Comparison of ENCODE assay signal across 8 mouse cellular contexts in genomic region chr4:106939919-106940227, GRCm38 (mm10). TPM values are rescaled to one million over a fixed set of nuclear protein-coding genes. Genes with fewer than 3 reads are reported as not detected.
DNase-seq lines count a peak whose midpoint lies in the region; ATAC-seq lines count a peak whose summit lies in the region.

No protein-coding gene starts in this region.

- peak overlapping the region; percentile 44 for H3K9ac ChIP-seq in hindbrain, embryonic 12.5 days
- H3K9ac ChIP-seq in midbrain, embryonic 16.5 days (ENCODE audit: low read depth, low read length): no peak overlapping the region; the same call in 1 of the 2 replicates

- no peak overlapping the region for H3K4me3 ChIP-seq in hindbrain, embryonic 12.5 days
- no peak overlapping the region for H3K4me3 ChIP-seq in midbrain, embryonic 16.5 days (ENCODE audit: low read depth, low read length)

- H3K4me1 ChIP-seq in hindbrain, embryonic 12.5 days: peaks cover 98% of the 10 kb centered on the region
- H3K4me1 ChIP-seq in midbrain, embryonic 16.5 days (ENCODE audit: control insufficient read depth, insufficient read depth, low read length): peaks cover 84% of the 10 kb centered on the region

- H3K4me2 ChIP-seq in hindbrain, embryonic 12.5 days (replicated peaks): peak overlapping the region; percentile 33
- H3K4me2 ChIP-seq in midbrain, embryonic 16.5 days (ENCODE audit: low read length): no peak overlapping the region

- 45% methylated on average over 4 of the region's 4 CpGs for WGBS in hindbrain, embryonic 12.5 days
- 18% methylated on average over 4 of the region's 4 CpGs for WGBS in midbrain, embryonic 16.5 days

- no peaks in the 10 kb centered on the region for H3K27me3 ChIP-seq in hindbrain, embryonic 12.5 days
- H3K27me3 ChIP-seq in midbrain, embryonic 16.5 days (ENCODE audit: control insufficient read depth, insufficient read depth, low read depth, low read length): no peaks in the 10 kb centered on the region

- H3K36me3 ChIP-seq in hindbrain, embryonic 12.5 days: 0 out of 2 replicates have a peak, but pooled peaks cover 4% of the 10 kb centered on the region
- H3K36me3 ChIP-seq in midbrain, embryonic 16.5 days (ENCODE audit: control insufficient read depth, insufficient read depth, low read length): no peaks in the 10 kb centered on the region; the same call in 1 of the 2 replicates

- no peak for ATAC-seq in hindbrain, embryonic 12.5 days (ENCODE audit: low FRiP score)
- ATAC-seq in midbrain, embryonic 16.5 days: no peak
- ATAC-seq in CD4-positive, CD25-positive, alpha-beta regulatory T cell, adult 4 months: no peak

- peak overlapping the region; percentile 87 for H3K27ac ChIP-seq in hindbrain, embryonic 12.5 days
- H3K27ac ChIP-seq in midbrain, embryonic 16.5 days (ENCODE audit: low read length): peak overlapping the region; percentile 74

- no peaks in the 10 kb centered on the region for H3K9me3 ChIP-seq in hindbrain, embryonic 12.5 days (replicated peaks)
- H3K9me3 ChIP-seq in midbrain, embryonic 16.5 days (replicated peaks; ENCODE audit: control insufficient read depth, low read length, poor library complexity, severe bottlenecking): no peaks in the 10 kb centered on the region

- intact Hi-C loops in left cerebral cortex, postnatal 4 days (cut with DNase I): no loop called here
- intact Hi-C loops in left cerebral cortex, postnatal 36 days (cut with DNase I): no loop called here

- DNase-seq in cerebellum, adult 11-12 months: peak; percentile 57
- DNase-seq in cerebellum, adult 11 months: no peak
- peak; percentile 54 for DNase-seq in left cerebral cortex, postnatal 4 days
- DNase-seq in left cerebral cortex, postnatal 36 days (ENCODE audit: low spot score in 2 of 2): no peak
- no peak for DNase-seq in spleen, postnatal 10 days (ENCODE audit: low spot score in 2 of 2)

RNA-seq across cellular contexts. Expression of gene Ssbp3, which starts 29.4 kb away (rescaled TPM):
- total RNA-seq in left cerebral cortex, postnatal 4 days (2021): 100 to 1,000 TPM; 146 to 149 TPM
- total RNA-seq in left cerebral cortex, postnatal 36 days (2021): 100 to 1,000 TPM; 160 to 182 TPM
- 285 and 302 TPM in 2 replicates for polyA plus RNA-seq in hindbrain, embryonic 12.5 days (2016; fragmentation: Nextera tagmentation; extraction: Ambion mirVana)
- 129 and 164 TPM in 2 replicates for polyA plus RNA-seq in midbrain, embryonic 16.5 days (2015; fragmentation: Nextera tagmentation; extraction: Ambion mirVana)
- polyA plus RNA-seq in CD4-positive, CD25-positive, alpha-beta regulatory T cell, adult 4 months (2017; shearing (Covaris generic)): 10 to 100 TPM; 60.0 to 60.9 TPM

Comparison
In these comparisons a context has a peak if more than half of its experiments do, and no peak if none do; other contexts are left out.
1. DNase-seq: peak in cerebellum, adult 11-12 months (single experiment) and left cerebral cortex, postnatal 4 days (single experiment); none in cerebellum, adult 11 months (single experiment), left cerebral cortex, postnatal 36 days (0 of 2) and spleen, postnatal 10 days (0 of 2).